In genomic region chr10:21448942-21449341, GRCm38 (mm10) we compare ENCODE assay signal across 17 mouse cellular contexts.
"Had no signal": no experiment of that assay in that cellular context is flagged by ENCODE, and none has a peak within 500 bp of the region (broad histone marks: within the 10 kb centered on the region; RNA-seq: fewer than 3 reads in every experiment).

No protein-coding gene starts in this region.

- H3K9ac ChIP-seq: lung, embryonic 15.5 days; midbrain, embryonic 13.5 days; midbrain, embryonic 15.5 days; neural tube, embryonic 12.5 days; stomach, embryonic 15.5 days had no signal

- H3K27ac ChIP-seq: lung, embryonic 15.5 days; macrophage; midbrain, embryonic 13.5 days; midbrain, embryonic 15.5 days; neural tube, embryonic 12.5 days; stomach, embryonic 15.5 days; stomach, postnatal 0 days had no signal

- H3K27me3 ChIP-seq: lung, embryonic 15.5 days; midbrain, embryonic 15.5 days; neural tube, embryonic 12.5 days; stomach, embryonic 15.5 days had no signal

- DNase-seq: lung, adult 2 months; lung, postnatal 14 days; lung, postnatal 36 days; right cerebral cortex, postnatal 14 days; thymus, adult 2 months; thymus, postnatal 25 days; thymus, postnatal 4 days had no signal

- H3K9me3 ChIP-seq: lung, embryonic 15.5 days; midbrain, embryonic 13.5 days; midbrain, embryonic 15.5 days; neural tube, embryonic 12.5 days; stomach, embryonic 15.5 days had no signal

- ATAC-seq: lung, postnatal 0 days; midbrain, embryonic 13.5 days; midbrain, embryonic 15.5 days had no signal

- H3K4me3 ChIP-seq: lung, embryonic 15.5 days; megakaryocyte, embryonic 14.5 days; midbrain, embryonic 13.5 days; midbrain, embryonic 15.5 days; neural tube, embryonic 12.5 days; stomach, embryonic 15.5 days had no signal

- H3K36me3 ChIP-seq: lung, embryonic 15.5 days; midbrain, embryonic 13.5 days; midbrain, embryonic 15.5 days; neural tube, embryonic 12.5 days; stomach, embryonic 15.5 days had no signal

- H3K4me1 ChIP-seq: megakaryocyte, embryonic 14.5 days; neural tube, embryonic 12.5 days had no signal

- H3K4me2 ChIP-seq: lung, embryonic 15.5 days; midbrain, embryonic 11.5 days; midbrain, embryonic 13.5 days; midbrain, embryonic 15.5 days; neural tube, embryonic 12.5 days; stomach, embryonic 15.5 days had no signal
